Mouse (Mus musculus) kidney, postnatal 25 days (tissue): ENCODE results near the gene Kdm5b.

ENCODE experiments used
- DNase-seq, 2 experiments: peaks; one replicate each; pipeline ENCODE4 v3.0.0; 2021; ENCODE audit warnings: mixed read lengths in 2 of 2

The Kdm5b gene

GRCm38 (mm10) chr1:134651268-134651850 lies 91.4 kb downstream of the Kdm5b start:
- peak; percentile 23 to 68 for DNase-seq

- peak; percentile 43 to 61 for DNase-seq
These were observed 92.0 kb downstream of the Kdm5b start for GRCm38 (mm10) chr1:134651851-134652398.

GRCm38 (mm10) chr1:134653603-134654257 lies 93.8 kb downstream of the Kdm5b start:
- no peak for DNase-seq

GRCm38 (mm10) chr1:134658841-134659240 lies 98.9 kb downstream of the Kdm5b start:
- DNase-seq, result no peak

- no peak for DNase-seq
These were observed 100.2 kb downstream of the Kdm5b start for GRCm38 (mm10) chr1:134660163-134660562.

- no peak for DNase-seq
These were observed 111.5 kb downstream of the Kdm5b start for GRCm38 (mm10) chr1:134671234-134672070.

- DNase-seq, result peak in 1 of 2 experiments; percentile 16
These were observed 114.3 kb downstream of the Kdm5b start for GRCm38 (mm10) chr1:134674312-134674711.

GRCm38 (mm10) chr1:134679445-134679844 lies 119.5 kb downstream of the Kdm5b start:
- DNase-seq, result no peak

- no peak for DNase-seq
These were observed 120.6 kb downstream of the Kdm5b start for GRCm38 (mm10) chr1:134680617-134681016.

GRCm38 (mm10) chr1:134682460-134682859 lies 122.5 kb downstream of the Kdm5b start:
- no peak for DNase-seq
